Mouse (Mus musculus): ENCODE data around the gene Ifnb1. TPM values are rescaled to one million over a fixed set of nuclear protein-coding genes. Genes with fewer than 3 reads are reported as not detected.
"Not testable (repeated sequence)": the region's sequence is repeated elsewhere in the genome, so short reads cannot be mapped to it uniquely, and the experiment has no call there.

Gene Ifnb1
- polyA plus RNA-seq (2016; fragmentation: Nextera tagmentation; extraction: Ambion mirVana) = not detected in 2 replicates

GRCm38 (mm10) chr4:88522674-88523073 is at the start of gene Ifnb1:
Gene Ifnb1, minus strand, starts transcription at chr4:88522774.
- no peaks in the 10 kb centered on the region for H3K4me1 ChIP-seq
- WGBS = 89% methylated on average over 4 of the region's 4 CpGs
- no peak within 1 kb of the TSS for H3K4me3 ChIP-seq
- no peak for DNase-seq (ENCODE audit: low spot score)
- no peaks in the 10 kb centered on the region for H3K36me3 ChIP-seq (replicated peaks)
- no peak within 1 kb of the TSS for H3K27ac ChIP-seq (replicated peaks)
- H3K9me3 ChIP-seq = no peaks in the 10 kb centered on the region
- H3K27me3 ChIP-seq (replicated peaks; ENCODE audit: low read depth, poor library complexity, severe bottlenecking) = 0 out of 2 replicates have a peak, but pooled peaks cover 3% of the 10 kb centered on the region

GRCm38 (mm10) chr4:88571698-88572097 is 49.1 kb upstream of the Ifnb1 start, which contains the start of gene Ifna14:
Gene Ifna14, minus strand, starts transcription at chr4:88571798.
- no peak within 1 kb of the TSS for H3K27ac ChIP-seq (replicated peaks)
- no peak within 1 kb of the TSS for H3K4me3 ChIP-seq
- H3K36me3 ChIP-seq (replicated peaks) = no peaks in the 10 kb centered on the region
- no peak for DNase-seq (ENCODE audit: low spot score)
- WGBS = 72% methylated on average over 1 of the region's 1 CpGs
- no peaks in the 10 kb centered on the region for H3K9me3 ChIP-seq
- H3K27me3 ChIP-seq (replicated peaks; ENCODE audit: low read depth, poor library complexity, severe bottlenecking) = no peaks in the 10 kb centered on the region
- H3K4me1 ChIP-seq = no peaks in the 10 kb centered on the region

DNA sequence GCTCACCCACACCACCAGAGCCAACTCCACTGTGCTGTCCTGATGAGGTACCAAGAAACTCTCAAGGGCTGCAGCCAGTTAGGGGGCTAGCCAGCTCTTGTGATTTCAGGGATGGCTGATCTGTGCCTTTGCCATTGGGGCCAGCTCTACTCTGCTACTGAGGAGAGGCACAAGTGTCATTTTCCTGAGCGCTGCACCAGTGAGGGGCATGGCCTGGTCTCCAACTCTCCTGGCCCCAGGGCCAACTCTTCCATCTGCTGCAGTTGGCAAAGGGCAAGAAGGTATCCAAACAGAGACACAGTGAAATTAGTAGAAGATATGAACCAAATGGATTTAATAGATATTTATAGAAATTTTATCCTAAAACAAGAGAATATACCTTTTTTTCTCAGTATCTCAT is 39.2 kb upstream of the Ifnb1 start:
- no peaks in the 10 kb centered on the region for H3K36me3 ChIP-seq (replicated peaks)
- no peak for DNase-seq (ENCODE audit: low spot score)
- no peaks in the 10 kb centered on the region for H3K4me1 ChIP-seq
- no peaks in the 10 kb centered on the region for H3K27me3 ChIP-seq (replicated peaks; ENCODE audit: low read depth, poor library complexity, severe bottlenecking)
- H3K9me3 ChIP-seq = no peaks in the 10 kb centered on the region
- WGBS = 94% methylated on average over 1 of the region's 1 CpGs
- H3K27ac ChIP-seq (replicated peaks) = no peak overlapping the region
- no peak overlapping the region for H3K4me3 ChIP-seq

- H3K36me3 ChIP-seq (replicated peaks); H3K27me3 ChIP-seq (replicated peaks; ENCODE audit: low read depth, poor library complexity, severe bottlenecking); H3K9me3 ChIP-seq; DNase-seq (ENCODE audit: low spot score); H3K4me1 ChIP-seq; H3K4me3 ChIP-seq; H3K27ac ChIP-seq (replicated peaks): not testable (repeated sequence)
Observed at GRCm38 (mm10) chr4:88558145-88558544, 35.6 kb upstream of the Ifnb1 start, which contains the start of gene Ifna15. Gene Ifna15, minus strand, starts transcription at chr4:88558245.

GRCm38 (mm10) chr4:88550161-88550945 is 27.8 kb upstream of the Ifnb1 start:
- 33% methylated on average over 22 of the region's 22 CpGs for WGBS

GRCm38 (mm10) chr4:88547986-88548385 is 25.4 kb upstream of the Ifnb1 start:
- 85% methylated on average over 1 of the region's 1 CpGs for WGBS
- DNase-seq (ENCODE audit: low spot score) = no peak
- Histone ChIP-seq H3K36me3 (replicated peaks) (no peaks in the 10 kb centered on the region), H3K27me3 (replicated peaks; ENCODE audit: low read depth, poor library complexity, severe bottlenecking) (no peaks in the 10 kb centered on the region), H3K9me3 (no peaks in the 10 kb centered on the region), H3K4me1 (0 out of 2 replicates have a peak, but pooled peaks cover 4% of the 10 kb centered on the region), H3K4me3 (no peak overlapping the region), H3K27ac (replicated peaks) (no peak overlapping the region)

More at GRCm38 (mm10) chr4:88550161-88550945, 27.8 kb upstream of the Ifnb1 start:
- 0 out of 2 replicates have a peak, but pooled peaks cover 4% of the 10 kb centered on the region for H3K4me1 ChIP-seq
- peak; percentile 79 for DNase-seq (ENCODE audit: low spot score)
- H3K27ac ChIP-seq (replicated peaks) = no peak overlapping the region
- H3K9me3 ChIP-seq = no peaks in the 10 kb centered on the region
- peak overlapping the region; percentile 41 for H3K4me3 ChIP-seq
- no peaks in the 10 kb centered on the region for H3K36me3 ChIP-seq (replicated peaks)
- no peaks in the 10 kb centered on the region for H3K27me3 ChIP-seq (replicated peaks; ENCODE audit: low read depth, poor library complexity, severe bottlenecking)

DNA sequence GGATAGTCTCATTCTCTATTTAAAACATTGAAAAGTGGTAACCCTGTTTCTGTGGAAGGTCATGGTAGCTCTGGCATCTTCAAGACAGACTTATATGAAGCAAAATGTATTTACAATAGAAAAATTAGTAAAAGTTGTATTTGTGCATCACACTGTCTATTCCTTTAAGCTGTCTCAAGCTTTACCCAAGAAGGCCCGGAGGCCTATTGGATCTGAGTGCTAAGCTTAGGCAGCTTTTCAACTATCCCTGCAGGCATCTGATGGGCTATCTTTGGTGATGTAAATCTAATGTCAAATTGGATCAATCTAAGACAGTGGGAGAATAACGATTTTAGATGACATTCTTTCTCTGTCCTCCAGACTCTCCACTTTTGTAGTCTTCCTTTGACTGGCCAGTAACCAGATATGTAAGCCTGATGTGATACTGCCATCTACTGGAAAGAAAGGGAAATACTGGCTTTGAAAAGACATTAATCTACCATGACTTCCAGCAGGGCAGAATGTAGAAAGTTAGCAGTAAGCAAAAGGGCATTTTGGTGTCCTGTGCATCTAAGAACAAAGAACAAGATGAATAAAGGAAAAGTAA is 21.2 kb upstream of the Ifnb1 start:
- Histone ChIP-seq H3K9me3 (no peaks in the 10 kb centered on the region), H3K27ac (replicated peaks) (no peak overlapping the region), H3K27me3 (replicated peaks; ENCODE audit: low read depth, poor library complexity, severe bottlenecking) (no peaks in the 10 kb centered on the region), H3K4me3 (no peak overlapping the region), H3K36me3 (replicated peaks) (no peaks in the 10 kb centered on the region), H3K4me1 (no peaks in the 10 kb centered on the region)
- no peak for DNase-seq (ENCODE audit: low spot score)
- WGBS = 55% methylated on average over 2 of the region's 2 CpGs

DNA sequence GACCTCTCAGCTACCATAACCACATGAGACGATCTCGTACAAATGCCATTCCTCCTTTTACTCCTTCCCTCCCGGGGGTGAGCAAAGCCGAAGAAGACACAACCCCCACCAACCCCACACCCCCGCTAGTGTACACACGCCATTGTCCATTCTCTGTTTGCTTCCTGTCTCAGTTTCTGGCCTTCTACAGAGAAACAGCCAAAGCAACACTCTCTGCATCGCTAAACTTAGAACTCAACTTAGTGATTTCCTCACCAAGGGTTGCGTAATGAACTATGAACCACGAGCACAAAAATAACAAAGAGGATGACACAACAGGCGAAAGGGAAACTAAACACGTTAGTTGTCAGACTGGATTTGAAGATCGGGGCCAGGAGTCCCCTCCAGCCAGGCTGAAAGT is 14.8 kb upstream of the Ifnb1 start:
- no peaks in the 10 kb centered on the region for H3K27me3 ChIP-seq (replicated peaks; ENCODE audit: low read depth, poor library complexity, severe bottlenecking)
- H3K27ac ChIP-seq (replicated peaks) = no peak overlapping the region
- H3K4me1 ChIP-seq = no peaks in the 10 kb centered on the region
- 80% methylated on average over 12 of the region's 12 CpGs for WGBS
- H3K36me3 ChIP-seq (replicated peaks) = no peaks in the 10 kb centered on the region
- DNase-seq (ENCODE audit: low spot score) = no peak
- no peak overlapping the region for H3K4me3 ChIP-seq
- no peaks in the 10 kb centered on the region for H3K9me3 ChIP-seq

GRCm38 (mm10) chr4:88536640-88537039 is 14.1 kb upstream of the Ifnb1 start:
- no peak for DNase-seq (ENCODE audit: low spot score)
- 91% methylated on average over 7 of the region's 7 CpGs for WGBS
- Histone ChIP-seq H3K27me3 (replicated peaks; ENCODE audit: low read depth, poor library complexity, severe bottlenecking) (no peaks in the 10 kb centered on the region), H3K9me3 (no peaks in the 10 kb centered on the region), H3K27ac (replicated peaks) (no peak overlapping the region), H3K4me3 (no peak overlapping the region), H3K36me3 (replicated peaks) (no peaks in the 10 kb centered on the region), H3K4me1 (no peaks in the 10 kb centered on the region)

GRCm38 (mm10) chr4:88535742-88536141 is 13.2 kb upstream of the Ifnb1 start:
- H3K27me3 ChIP-seq (replicated peaks; ENCODE audit: low read depth, poor library complexity, severe bottlenecking) = no peaks in the 10 kb centered on the region
- no peak overlapping the region for H3K4me3 ChIP-seq
- H3K9me3 ChIP-seq = no peaks in the 10 kb centered on the region
- H3K4me1 ChIP-seq = no peaks in the 10 kb centered on the region
- no peak overlapping the region for H3K27ac ChIP-seq (replicated peaks)
- WGBS = 83% methylated on average over 1 of the region's 1 CpGs
- no peak for DNase-seq (ENCODE audit: low spot score)
- H3K36me3 ChIP-seq (replicated peaks) = no peaks in the 10 kb centered on the region

GRCm38 (mm10) chr4:88534903-88535302 is 12.3 kb upstream of the Ifnb1 start:
- WGBS = 93% methylated on average over 1 of the region's 1 CpGs
- H3K4me1 ChIP-seq = no peaks in the 10 kb centered on the region
- no peak overlapping the region for H3K27ac ChIP-seq (replicated peaks)
- no peak for DNase-seq (ENCODE audit: low spot score)
- no peaks in the 10 kb centered on the region for H3K9me3 ChIP-seq
- no peaks in the 10 kb centered on the region for H3K36me3 ChIP-seq (replicated peaks)
- H3K4me3 ChIP-seq = no peak overlapping the region
- H3K27me3 ChIP-seq (replicated peaks; ENCODE audit: low read depth, poor library complexity, severe bottlenecking) = no peaks in the 10 kb centered on the region

DNA sequence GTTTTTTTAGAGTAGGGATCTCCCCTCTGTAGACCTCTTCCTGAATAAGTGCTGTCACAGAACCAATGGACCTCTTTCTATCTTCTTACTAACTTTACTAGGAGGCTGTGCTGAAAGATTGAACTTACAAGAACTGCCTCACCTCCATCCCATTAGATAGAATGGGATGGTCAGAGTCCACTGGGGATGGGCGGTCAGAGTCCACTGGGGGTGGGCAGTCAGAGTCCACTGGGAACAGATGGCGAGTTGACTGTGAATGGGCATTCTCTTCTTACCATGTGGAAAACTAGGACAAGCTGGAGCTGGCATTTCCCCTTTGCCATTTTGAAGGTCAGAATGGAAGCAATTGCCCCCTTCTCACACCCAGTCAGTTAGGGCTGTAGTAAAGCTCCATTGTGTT is 10.9 kb upstream of the Ifnb1 start:
- Histone ChIP-seq H3K27me3 (replicated peaks; ENCODE audit: low read depth, poor library complexity, severe bottlenecking) (no peaks in the 10 kb centered on the region), H3K36me3 (replicated peaks) (no peaks in the 10 kb centered on the region), H3K4me1 (no peaks in the 10 kb centered on the region), H3K4me3 (no peak overlapping the region), H3K27ac (replicated peaks) (no peak overlapping the region), H3K9me3 (no peaks in the 10 kb centered on the region)
- DNase-seq (ENCODE audit: low spot score) = no peak
- 86% methylated on average over 2 of the region's 2 CpGs for WGBS

- WGBS = 86% methylated on average over 2 of the region's 2 CpGs
- Histone ChIP-seq H3K4me3 (no peak overlapping the region), H3K36me3 (replicated peaks) (no peaks in the 10 kb centered on the region), H3K27me3 (replicated peaks; ENCODE audit: low read depth, poor library complexity, severe bottlenecking) (no peaks in the 10 kb centered on the region), H3K9me3 (no peaks in the 10 kb centered on the region), H3K27ac (replicated peaks) (no peak overlapping the region), H3K4me1 (no peaks in the 10 kb centered on the region)
- DNase-seq (ENCODE audit: low spot score) = no peak
Observed at GRCm38 (mm10) chr4:88530892-88531291, 8.3 kb upstream of the Ifnb1 start.
